Mouse (Mus musculus) hematopoietic stem cell, adult 5-6 weeks (primary cell): ENCODE measurements around the gene Gm37240. TPM values are rescaled to one million over a fixed set of nuclear protein-coding genes. Genes with fewer than 3 reads are reported as not detected.
"Not testable (repeated sequence)": the region's sequence is repeated elsewhere in the genome, so short reads cannot be mapped to it uniquely, and the experiment has no call there.

Source experiments
- ATAC-seq, 2 experiments: fragments of 125-278 bp in 1 of 2; replicated peaks in 1 of 2; 2 replicates each; pipeline ENCODE4 v1.8.0; 2016 to 2017; ENCODE audit warnings: inconsistent platforms in 2 of 2, mild to moderate bottlenecking in 2 of 2, moderate number of reproducible peaks in 2 of 2, low read depth in 1 of 2, moderate TSS enrichment in 1 of 2; ENCODE audit not compliant: low FRiP score in 2 of 2, poor library complexity in 2 of 2, severe bottlenecking in 2 of 2, insufficient read depth in 1 of 2, low TSS enrichment in 1 of 2
- total RNA-seq: library from RNA; stranded (forward); fragments of 172-1452, 232-1000 nt; gene quantifications from 2 replicates; pipeline ENCODE4 v1.2.3, GENCODE M21; 2017

The Gm37240 gene
- total RNA-seq, 1 experiment from 2014 or later, result not detected

GRCm38 (mm10) chr3:84597996-84598734 is 1289.2 kb downstream of the Gm37240 start:
- peak; percentile 88 to 98 for ATAC-seq

GRCm38 (mm10) chr3:84595677-84596234 is 1291.6 kb downstream of the Gm37240 start:
- no peak for ATAC-seq

- no peak for ATAC-seq
These were observed 1292.2 kb downstream of the Gm37240 start for GRCm38 (mm10) chr3:84594894-84595676.

- no peak for ATAC-seq
These were observed 1294.0 kb downstream of the Gm37240 start, which contains the start of gene Tigd4 for GRCm38 (mm10) chr3:84593274-84593673. Tigd4 (plus strand) TSS chr3:84593574.

- ATAC-seq, result peak; percentile 23 to 30; a peak in 2 of 4 replicates
These were observed 1300.6 kb downstream of the Gm37240 start for GRCm38 (mm10) chr3:84586736-84587135.

GRCm38 (mm10) chr3:84582913-84583276 is 1304.4 kb downstream of the Gm37240 start:
- peak; percentile 9 to 31; a peak in 2 of 4 replicates for ATAC-seq

GRCm38 (mm10) chr3:84582023-84582912 is 1305.0 kb downstream of the Gm37240 start, which contains the start of gene Arfip1:
Arfip1 (minus strand) TSS chr3:84582625.
- peak; percentile 88 to 91 for ATAC-seq

- no peak for ATAC-seq
These were observed 1305.7 kb downstream of the Gm37240 start for GRCm38 (mm10) chr3:84581696-84582022.

- ATAC-seq, result no peak
These were observed 1306.6 kb downstream of the Gm37240 start for GRCm38 (mm10) chr3:84580716-84581115.

- no peak for ATAC-seq
These were observed 1316.8 kb downstream of the Gm37240 start for GRCm38 (mm10) chr3:84570501-84570900.

GRCm38 (mm10) chr3:84569587-84569986 is 1317.7 kb downstream of the Gm37240 start:
- ATAC-seq, result no peak

GRCm38 (mm10) chr3:84568540-84568939 is 1318.8 kb downstream of the Gm37240 start:
- ATAC-seq, result no peak

- no peak for ATAC-seq
These were observed 1323.9 kb downstream of the Gm37240 start for GRCm38 (mm10) chr3:84563415-84563814.

- not testable (repeated sequence) for ATAC-seq
These were observed 1324.4 kb downstream of the Gm37240 start for GRCm38 (mm10) chr3:84562911-84563310.

- no peak for ATAC-seq
These were observed 1329.0 kb downstream of the Gm37240 start for GRCm38 (mm10) chr3:84558301-84558700.

- no peak for ATAC-seq
These were observed 1331.5 kb downstream of the Gm37240 start for GRCm38 (mm10) chr3:84555780-84556179.

- ATAC-seq, result peak; percentile 12 to 32; a peak in 2 of 4 replicates
These were observed 1340.1 kb downstream of the Gm37240 start for GRCm38 (mm10) chr3:84547177-84547576.
